Mouse (Mus musculus): ENCODE data around the gene Thrap3. TPM values are rescaled to one million over a fixed set of nuclear protein-coding genes. Genes with fewer than 3 reads are reported as not detected.
"Not testable (repeated sequence)": the region's sequence is repeated elsewhere in the genome, so short reads cannot be mapped to it uniquely, and the experiment has no call there.

Thrap3 gene
- total RNA-seq, 2 experiments from 2014 or later = 177 to 229 TPM

DNA sequence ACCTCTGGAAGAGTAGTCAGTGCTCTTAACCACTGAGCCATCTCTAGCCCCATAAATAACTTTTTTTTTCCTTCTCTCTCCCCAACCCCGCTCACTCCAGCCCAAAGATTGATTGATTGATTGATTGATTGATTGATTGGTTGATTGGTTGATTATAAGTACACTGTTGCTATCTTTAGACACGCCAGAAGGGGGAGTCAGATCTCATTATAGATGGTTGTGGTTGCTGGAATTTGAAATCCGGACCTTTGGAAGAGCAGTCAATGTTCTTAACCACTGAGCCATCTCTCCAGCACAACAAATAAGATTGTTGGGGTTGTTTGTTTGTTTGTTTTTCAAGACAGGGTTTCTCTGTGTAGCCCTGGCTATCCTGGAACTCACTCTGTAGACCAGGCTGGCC is 17.0 kb upstream of the Thrap3 start:
- not testable (repeated sequence) for DNase-seq

DNA sequence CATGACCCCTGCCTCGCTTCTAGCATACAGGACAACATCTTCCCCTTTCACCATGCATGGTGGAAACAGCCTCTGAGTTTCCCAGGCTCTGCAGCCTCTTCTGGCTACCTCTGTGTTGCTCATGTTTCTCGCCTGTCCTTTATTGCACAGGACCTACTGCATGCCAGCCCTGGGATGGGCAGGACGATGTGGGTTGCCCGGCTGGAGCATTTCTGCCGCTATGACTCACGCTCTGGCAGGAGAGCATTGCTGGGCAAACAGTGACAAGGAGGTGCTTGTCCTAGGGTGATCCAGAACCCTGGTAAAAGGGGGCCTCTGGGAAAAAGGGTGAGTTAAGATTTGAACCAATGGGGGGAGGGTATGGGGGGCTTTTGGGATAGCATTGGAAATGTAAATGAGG is 15.2 kb upstream of the Thrap3 start:
- DNase-seq = no peak

DNA sequence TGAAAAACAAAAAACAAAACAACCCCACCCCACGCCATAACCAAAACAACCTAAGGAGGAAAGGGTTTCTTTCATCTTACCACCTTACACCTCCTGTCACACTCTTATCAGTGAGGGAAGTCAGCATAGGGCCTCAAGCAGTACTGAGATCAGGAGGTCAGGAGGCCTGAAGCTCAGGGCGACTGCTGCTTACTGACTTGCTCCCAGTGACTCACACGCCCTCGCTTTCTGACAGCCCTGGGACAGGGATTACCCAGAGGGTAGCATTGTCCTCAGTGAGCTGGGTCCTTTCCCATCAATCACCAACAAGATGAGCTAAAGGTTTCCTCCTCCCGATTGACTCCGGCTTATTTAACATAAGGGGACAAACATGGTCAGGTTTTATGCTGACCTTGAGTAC is 4.5 kb upstream of the Thrap3 start:
- no peak for DNase-seq

DNA sequence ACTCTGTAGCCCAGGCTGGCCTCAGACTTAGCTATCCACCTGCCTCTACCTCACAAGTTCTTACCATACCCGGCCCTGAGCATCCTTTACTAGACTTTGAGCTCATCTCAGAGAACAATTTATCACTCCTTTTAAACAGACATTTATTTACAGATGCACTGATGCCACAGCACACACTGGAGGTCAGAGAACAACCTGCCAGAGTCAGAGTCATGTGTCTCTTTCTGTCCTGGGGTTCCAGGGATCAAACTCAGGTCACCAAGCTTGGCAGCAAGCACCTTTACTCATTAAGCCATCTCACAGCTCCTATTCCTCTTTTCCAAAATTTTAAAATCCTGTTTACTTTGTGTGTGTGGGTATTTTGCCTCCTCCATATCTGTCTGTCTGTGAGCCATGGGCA is 2.8 kb upstream of the Thrap3 start:
- no peak for DNase-seq

DNA sequence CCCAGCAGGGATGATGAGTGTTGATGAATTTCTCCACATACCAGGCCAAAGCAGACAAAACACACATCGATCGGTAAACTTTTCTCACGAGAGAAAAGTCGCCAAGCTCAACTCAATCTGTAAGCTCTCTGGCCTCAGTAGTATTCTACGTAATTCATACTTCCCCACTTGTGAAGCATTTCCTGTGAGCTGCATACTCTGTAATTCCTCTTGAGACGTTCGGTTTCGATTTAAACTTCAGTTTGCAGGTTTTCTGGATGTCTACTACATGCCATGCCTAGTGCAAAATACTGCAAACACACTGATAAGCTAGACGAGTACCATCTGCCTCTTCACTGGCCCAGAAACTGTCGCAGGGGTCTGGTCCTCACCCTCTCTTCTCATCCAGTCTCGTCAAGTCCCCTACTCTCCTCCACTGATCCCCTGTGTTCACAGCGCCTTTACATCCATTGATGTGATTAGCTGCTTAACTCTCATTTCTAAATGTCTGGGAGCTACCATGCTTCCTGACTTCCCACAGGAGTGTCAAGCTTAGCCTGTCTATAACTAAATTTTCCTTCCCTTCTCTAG is 2.2 kb upstream of the Thrap3 start:
- no peak for DNase-seq

DNA sequence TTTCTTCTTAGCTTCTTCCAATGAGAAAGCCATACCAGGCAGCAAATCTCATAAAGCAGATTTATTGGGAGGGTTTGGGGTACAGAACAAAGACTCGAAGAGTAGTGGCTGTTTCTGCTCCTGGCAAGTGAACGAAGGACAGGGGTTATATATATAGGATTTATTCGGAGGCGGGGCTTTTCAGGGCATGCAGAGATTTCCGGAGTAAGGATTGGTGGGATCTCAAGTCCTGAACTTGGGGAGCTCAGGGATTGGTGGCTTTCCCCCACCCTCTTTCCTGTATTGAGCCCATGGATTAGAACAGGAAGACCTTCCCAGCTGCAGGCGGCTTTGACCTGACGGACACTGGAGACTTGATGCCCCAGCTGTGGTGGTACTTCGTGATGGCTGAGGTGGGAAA is 1.5 kb upstream of the Thrap3 start:
- DNase-seq = no peak

DNA sequence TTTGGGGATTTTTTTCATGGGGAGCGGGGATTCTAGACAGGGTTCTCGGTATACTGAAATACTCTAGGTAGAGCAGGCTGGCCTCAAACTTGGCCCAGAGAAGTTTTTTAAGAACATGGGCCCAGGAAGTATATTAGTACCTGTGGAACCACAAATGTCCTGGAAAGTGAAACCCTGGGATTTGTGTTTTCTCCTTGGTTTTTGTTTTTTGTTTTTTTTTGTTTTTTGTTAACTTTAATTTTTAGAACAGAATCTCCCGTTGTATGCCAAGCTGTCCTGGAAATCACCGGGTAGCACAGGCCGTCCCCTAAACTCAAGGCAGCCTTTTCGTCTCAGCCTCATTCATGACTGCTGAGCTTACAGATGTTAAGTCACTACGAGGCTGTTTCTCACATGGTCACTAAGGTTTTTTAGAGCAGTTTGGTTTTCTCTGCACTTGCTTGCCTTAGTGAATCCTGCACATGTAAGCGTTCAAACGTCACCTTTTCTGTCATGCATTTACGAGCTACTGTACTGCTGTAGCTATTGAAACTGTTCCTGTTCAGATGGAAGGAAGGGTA is 856 bp upstream of the Thrap3 start:
- DNase-seq = no peak

DNA sequence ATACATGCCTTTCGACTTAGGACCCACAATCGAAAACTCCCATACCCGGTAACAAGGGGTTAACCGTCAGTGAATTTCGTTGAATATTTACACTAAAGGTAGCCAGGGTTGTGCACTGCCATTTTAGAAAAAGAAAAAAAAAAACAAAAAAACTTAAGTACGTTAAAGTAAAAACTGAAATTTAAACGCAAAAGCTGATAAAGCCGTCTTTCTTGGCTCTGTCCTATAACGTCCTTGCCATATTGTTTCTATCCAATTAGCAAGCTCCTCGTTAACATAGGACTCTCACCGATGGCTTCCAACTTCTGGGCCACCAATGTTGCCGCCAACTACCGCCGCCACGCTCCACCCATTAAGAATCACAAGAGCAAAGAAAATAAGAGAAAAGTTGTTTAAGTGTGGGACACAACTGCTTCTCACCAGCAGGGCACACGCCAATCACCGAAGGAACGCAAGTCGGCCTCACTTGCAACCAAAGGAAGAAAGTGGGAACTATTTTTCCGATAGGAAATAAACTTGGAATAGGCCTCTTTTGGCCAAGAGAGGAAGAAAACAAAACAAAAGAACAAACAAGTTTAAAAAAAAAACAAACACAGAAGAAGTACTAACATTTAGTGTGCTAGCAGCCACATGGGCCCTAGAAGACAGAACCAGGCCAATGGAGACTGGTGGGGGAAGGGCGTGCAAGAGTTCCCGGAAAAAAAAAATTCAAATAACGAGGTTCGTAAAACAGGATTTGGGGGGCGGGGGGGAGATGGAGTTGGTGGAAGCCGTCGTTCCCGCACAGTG is 852 bp downstream of the Thrap3 start:
- peak; percentile 62 for DNase-seq

DNA sequence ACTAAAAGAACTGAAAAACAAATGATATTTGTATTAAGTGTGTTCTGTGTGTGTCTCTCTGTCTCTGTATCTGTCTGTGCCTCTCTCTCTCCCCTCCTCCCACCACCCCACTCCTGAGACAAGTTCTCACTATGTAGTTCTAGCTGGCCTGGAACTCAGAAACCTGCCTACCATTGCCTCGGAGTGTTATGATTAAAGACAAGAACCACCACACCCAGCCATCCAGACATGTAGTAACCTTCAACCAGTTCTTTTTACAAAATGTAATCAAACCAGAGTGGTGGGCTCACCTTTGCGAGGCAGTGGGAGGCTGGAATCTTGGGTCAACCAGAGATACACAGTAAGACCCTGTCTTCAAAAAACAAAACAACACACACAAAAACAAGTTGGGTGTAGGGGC is 1.9 kb downstream of the Thrap3 start:
- DNase-seq = peak; percentile 19

DNA sequence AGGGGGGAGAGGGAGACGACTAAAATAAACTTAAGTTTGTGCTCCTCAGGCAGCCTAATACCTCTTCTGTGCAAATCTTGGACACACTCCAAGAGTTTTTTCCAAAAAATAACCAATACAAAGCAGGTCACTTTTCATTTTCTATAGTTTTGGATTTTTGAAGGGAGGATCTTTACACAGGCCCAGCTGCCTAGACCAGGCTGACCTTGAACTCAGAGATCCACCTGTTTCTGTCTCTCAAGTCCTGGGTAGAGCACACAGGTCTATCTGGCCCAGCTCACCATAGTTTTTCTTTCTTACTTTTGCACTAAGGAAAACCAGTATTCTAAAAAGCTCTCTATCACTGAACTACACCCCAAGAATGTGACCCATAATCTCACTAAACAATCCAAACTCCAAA is 2.5 kb downstream of the Thrap3 start:
- no peak for DNase-seq

DNA sequence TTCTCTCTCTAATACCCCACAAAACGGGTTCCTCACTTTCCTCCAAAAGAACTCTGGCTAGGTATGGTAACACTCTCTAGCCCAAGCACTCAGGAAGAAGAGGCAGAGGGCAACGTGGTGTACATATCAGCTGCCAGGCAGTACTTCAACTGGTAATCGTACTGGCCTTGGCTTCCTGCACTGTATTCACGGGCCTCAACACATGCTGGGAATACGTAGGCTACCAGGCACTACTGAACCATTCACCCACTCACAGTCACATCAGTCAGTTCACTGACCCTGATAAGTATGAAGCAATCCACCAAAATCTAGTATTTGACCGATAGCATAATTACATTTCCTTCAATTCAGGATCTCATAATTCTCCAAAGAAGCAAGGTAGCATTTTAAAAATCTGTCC is 3.0 kb downstream of the Thrap3 start:
- peak; percentile 34 for DNase-seq

DNA sequence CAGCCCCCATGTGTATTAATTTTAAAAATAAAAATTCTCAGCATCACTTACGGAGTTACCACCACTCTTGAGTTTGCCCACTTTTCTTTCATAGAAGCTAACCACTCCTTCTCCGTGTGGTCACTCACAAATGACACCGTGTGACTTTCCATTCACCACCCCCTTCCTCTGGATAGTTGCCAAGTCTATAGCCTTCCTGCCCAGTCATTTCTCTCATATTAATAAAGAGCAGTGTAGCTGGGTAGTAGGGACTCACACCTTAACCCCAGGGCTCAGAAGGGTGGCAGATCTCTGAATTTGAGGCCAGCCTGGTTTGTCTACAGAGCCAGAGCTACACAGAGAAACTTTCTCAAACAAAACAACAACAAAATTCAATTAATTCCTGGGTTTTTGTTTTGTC is 5.1 kb downstream of the Thrap3 start:
- DNase-seq = peak; percentile 32

DNA sequence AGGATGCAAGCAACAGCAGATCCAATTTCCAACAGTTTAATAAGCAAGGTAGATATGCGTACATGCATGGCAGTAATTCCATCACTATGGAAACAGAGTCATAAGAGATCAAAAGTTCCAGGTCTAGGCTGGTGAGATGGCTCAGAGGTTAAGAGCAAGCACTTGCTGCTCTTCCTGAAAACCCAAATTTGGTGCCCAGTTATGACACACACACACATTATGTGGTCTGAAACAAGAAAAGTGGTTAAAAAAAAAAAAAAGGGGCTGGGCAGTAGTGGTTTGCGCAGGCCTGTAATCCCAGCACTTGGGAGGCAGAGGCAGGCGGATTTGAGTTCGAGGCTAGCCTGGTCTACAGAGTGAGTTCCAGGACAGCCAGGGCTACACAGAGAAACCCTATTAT is 7.6 kb downstream of the Thrap3 start:
- no peak for DNase-seq

DNA sequence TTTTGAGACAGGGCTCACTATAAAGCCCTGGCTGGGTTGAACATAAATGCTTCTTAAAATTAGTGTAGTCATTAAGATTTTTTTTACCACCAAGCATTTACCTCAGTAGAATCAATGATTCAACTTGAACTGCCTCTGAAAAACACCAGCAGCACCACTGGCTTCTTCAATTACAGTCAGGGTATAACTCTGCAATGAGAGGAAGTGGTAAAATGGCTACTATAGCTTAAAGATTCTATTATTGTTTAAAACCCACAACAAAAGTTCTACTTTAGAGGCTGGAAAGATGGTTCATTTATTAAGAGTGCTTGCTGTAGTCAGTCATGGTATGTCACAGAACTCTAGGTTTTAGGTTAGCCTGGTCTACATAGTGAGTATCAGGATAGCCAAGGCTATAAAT is 8.3 kb downstream of the Thrap3 start:
- DNase-seq = no peak

DNA sequence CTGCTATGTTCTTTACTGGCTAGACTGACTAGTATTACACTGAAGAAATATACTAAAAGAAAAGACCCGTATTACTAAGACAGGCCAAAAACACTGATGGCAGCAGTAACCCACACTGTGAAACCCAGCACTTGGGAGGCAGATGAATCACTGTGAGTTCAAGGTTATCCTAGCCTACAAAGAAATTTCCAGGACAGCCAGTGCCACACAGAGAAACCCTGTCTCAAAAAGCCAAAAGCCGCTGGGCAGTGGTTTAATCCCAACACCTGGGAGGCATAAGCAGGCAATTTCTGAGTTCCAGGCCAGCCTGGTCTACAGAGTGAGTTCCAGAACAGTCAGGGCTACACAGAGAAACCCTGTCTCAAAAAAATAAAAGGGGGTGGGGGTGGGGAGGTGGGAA is 11.9 kb downstream of the Thrap3 start:
- peak; percentile 38 for DNase-seq

DNA sequence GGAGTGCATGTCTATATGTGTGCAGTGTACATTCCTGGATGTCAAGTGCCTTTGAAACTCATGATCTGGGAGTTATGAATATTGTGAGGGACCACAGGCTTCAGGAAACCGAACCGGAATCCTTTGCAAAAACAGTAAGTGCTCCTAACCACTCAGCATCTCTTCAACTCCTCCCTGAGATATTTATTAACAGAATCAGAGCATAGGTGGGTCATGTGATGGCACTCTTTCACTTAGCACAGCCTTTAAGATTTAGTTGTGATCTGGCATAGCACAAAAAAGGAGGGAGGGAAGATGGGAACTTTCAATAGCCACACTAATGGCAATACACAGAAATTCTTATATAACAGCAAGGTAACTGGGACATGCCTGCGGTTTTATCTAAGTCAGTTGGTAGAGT is 15.5 kb downstream of the Thrap3 start:
- DNase-seq = no peak

DNA sequence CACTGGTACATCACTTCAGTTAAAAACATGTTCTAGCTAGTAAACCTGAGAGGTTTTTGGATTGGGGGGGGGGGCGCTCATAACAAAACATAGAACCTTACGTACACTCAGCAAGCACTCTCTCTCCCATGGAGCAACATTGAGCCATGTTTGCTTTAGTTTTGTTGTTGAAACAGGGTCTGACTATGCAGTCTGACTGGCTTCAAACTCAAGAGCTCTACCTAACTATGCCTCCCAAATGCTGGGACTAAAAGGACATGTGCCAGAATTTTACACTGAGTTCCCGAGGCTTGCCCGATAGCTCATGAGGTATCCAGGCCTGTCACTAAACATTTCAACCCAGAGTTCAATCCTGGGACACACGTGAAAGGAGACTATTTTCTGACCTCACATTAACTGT is 19.5 kb downstream of the Thrap3 start:
- no peak for DNase-seq

DNA sequence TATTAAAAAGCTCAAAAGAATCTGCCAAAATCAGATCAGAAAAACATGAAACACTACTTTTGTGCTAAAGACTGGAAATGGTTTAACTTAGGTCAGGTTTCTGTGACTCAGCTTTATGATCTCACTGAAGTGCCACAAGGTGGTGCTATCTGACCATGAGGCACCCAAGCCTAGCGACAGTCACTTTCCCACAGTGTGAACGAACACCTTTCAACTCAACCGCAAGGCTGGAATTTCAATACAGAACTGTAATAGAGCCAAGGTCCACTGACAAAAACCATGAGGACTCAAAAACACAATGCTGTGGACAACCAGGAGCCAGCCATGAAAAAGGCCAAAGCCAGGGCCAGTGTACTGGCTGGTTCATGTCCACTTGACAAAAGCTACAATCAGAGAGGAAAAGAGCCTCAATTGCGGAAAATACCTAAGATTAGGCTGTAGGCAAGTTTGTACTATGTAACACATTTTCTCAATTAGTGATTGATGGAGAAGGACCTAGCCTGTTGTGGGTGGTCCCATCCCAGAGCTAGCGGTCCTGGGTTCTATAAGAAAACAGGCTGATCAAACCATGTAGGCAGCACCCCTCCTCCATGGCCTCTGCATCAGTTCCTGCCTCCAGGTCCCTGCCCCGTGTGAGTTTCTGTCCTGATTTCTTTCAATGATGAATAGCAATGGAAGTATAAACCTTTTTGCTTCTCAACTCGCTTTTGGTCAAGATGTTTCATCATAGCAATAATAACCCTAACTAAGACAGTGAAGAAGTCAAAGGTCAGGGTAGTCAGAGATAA is 21.2 kb downstream of the Thrap3 start:
- peak; percentile 61 for DNase-seq

DNA sequence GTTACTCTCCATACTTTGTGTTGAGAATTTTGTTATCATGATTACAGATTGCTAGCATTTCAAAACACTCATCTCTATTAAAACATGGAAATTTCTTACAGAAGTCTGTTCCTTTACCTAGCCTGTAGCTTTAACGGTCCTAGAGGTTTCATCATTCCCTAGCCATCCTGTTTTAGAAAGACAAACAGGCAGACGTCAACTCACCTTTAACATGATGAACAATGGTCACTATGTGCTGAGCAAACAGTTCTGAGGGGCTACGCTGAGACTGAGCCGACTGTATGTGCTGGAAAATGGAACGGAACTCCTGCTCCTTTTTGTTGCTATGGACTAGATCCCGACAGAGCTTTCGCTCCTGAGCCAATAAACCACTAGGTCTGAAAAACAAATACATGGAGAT is 26.6 kb downstream of the Thrap3 start:
- DNase-seq = not testable (repeated sequence)

DNA sequence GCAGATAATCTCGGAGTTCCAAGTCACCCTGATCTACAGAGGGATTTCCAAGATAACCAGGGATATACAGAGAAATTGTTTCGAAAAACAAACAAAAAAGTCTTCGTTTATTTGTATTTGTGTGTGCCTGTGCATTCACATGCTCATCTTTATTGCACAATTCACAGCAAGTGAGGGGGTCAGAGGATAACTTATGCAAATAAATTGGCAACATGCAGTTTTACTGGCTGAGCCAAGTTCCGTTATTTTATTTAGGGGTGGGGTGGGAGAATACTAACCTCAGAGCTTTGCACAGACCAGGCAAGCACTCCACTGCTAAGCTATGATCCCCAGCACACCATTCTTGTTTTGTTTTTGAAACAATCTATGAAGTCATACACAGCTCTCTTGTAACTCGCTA is 28.8 kb downstream of the Thrap3 start:
- no peak for DNase-seq

DNA sequence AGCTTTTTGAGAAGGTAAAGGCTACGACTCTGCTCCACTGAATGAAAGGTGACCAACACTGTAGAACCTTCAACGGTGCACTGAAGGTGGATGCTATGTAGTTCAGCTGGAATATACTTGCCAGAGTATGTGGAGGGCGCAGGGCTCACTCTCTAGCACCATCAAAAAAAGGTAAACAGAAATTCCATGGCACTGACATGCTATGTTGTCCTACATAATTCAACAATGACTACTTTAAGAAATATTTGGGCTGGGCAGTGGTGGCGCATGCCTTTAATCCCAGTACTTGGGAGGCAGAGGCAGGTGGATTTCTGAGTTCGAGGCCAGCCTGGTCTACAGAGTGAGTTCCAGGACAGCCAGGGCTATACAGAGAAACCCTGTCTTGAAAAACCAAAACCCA is 31.8 kb downstream of the Thrap3 start:
- DNase-seq = not testable (repeated sequence)

DNA sequence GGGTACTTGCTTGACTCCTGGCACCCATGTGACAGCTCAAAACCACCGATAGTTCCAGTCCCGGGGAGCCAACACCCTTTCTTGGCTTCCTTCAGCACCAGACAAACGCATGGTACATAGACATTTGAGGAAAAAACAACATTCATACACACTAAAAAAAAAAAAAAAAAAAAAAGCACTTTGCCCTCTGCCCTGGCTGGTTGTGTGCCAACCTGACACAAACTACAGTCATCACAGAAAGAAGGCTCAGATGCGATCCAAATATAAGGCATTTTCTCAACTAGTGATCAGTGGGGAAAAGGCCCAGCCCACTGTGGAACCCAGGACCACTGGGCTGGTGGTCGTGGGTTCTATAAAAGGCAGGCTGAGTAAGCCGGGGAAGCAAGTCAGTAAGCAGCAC is 33.7 kb downstream of the Thrap3 start:
- DNase-seq = no peak

DNA sequence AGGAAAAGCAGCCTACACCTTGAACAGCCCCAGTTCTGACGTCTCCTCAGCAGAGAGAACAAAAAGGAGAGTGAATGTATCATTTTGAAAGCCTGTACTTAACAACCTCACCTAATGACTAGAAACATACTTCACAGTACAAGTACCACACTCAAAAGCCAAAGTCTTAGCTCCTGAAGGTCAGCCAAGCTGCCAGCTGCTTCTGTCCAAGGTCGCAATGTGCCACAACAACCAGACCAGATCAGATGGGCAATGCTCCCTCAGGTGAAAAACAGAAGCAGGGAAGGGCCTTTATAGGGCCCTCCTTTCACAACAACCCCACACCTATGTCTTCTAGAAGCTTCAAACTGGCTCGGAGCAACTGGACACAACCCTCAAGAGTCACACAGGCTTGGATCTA is 36.5 kb downstream of the Thrap3 start:
- DNase-seq = peak; percentile 58
